Mouse (Mus musculus) C2C12 (cell line): Measurements from ENCODE around the gene Prkce.

Experiments
- CEBPB ChIP-seq: IDR thresholded peaks from one replicate; pipeline ENCODE4 v1.6.1; 2011; ENCODE audit warnings: low read depth, mild to moderate bottlenecking, control low read depth, moderate library complexity
- CTCF ChIP-seq: IDR thresholded peaks from one replicate; pipeline ENCODE4 v1.5.1; 2011; ENCODE audit not compliant: control insufficient read depth, insufficient read depth, insufficient read length
- MAX ChIP-seq: IDR thresholded peaks from one replicate; pipeline ENCODE4 v1.6.1; 2011; ENCODE audit warnings: mild to moderate bottlenecking, control low read depth
- MYOD1 ChIP-seq: IDR thresholded peaks from one replicate; pipeline ENCODE4 v1.6.1; 2011; ENCODE audit warnings: low read depth; ENCODE audit not compliant: control insufficient read depth, insufficient read length
- USF1 ChIP-seq: IDR thresholded peaks from one replicate; pipeline ENCODE4 v1.6.1; 2011; ENCODE audit warnings: low read depth, mild to moderate bottlenecking, control low read depth, moderate library complexity

GRCm38 (mm10) chr17:86322840-86323239, 155.3 kb downstream of the Prkce start:
- no peak for TF ChIP-seq CTCF
- no peak for TF ChIP-seq MAX
- TF ChIP-seq MYOD1, result no peak
- no peak for TF ChIP-seq USF1
- no peak for TF ChIP-seq CEBPB
